Mouse (Mus musculus) lung, embryonic 14.5 days (tissue): ENCODE measurements around the gene Ptbp3. TPM values are rescaled to one million over a fixed set of nuclear protein-coding genes. Genes with fewer than 3 reads are reported as not detected.
"Not testable (repeated sequence)": the region's sequence is repeated elsewhere in the genome, so short reads cannot be mapped to it uniquely, and the experiment has no call there.

Experiments
- ATAC-seq: fragments of 200-750 bp; cut with Nextera tagmentation; 2 replicates; pipeline ENCODE4 v1.8.0; 2017; ENCODE audit warnings: mild to moderate bottlenecking, moderate TSS enrichment, moderate library complexity; ENCODE audit not compliant: insufficient read depth
- DNase-seq: peaks from one replicate; pipeline ENCODE4 v3.0.0-alpha.2; 2015
- H3K27ac ChIP-seq: fragments of 300-500 bp; sonication (generic); 2 replicates; pipeline ENCODE4 v1.5.1; 2014; ENCODE audit warnings: low read depth, mild to moderate bottlenecking, moderate library complexity
- H3K27me3 ChIP-seq: fragments of 300-500 bp; sonication (generic); 2 replicates; pipeline ENCODE4 v1.6.1; 2014; ENCODE audit warnings: low read length, control low read depth; ENCODE audit not compliant: insufficient read depth
- H3K36me3 ChIP-seq: fragments of 300-500 bp; sonication (generic); 2 replicates; pipeline ENCODE4 v1.6.1; 2014; ENCODE audit warnings: control low read depth; ENCODE audit not compliant: insufficient read depth
- H3K4me1 ChIP-seq: fragments of 300-500 bp; sonication (generic); 2 replicates; pipeline ENCODE4 v1.6.1; 2014; ENCODE audit warnings: antibody characterized with exemption, control low read depth; ENCODE audit not compliant: insufficient read depth
- H3K4me2 ChIP-seq: fragments of 300-500 bp; sonication (generic); 2 replicates; pipeline ENCODE4 v1.6.1; 2014; ENCODE audit warnings: mild to moderate bottlenecking
- H3K4me3 ChIP-seq: fragments of 300-500 bp; sonication (generic); 2 replicates; pipeline ENCODE4 v1.5.1; 2014; ENCODE audit warnings: low read depth, low read length
- H3K9ac ChIP-seq: fragments of 300-500 bp; sonication (generic); 2 replicates; pipeline ENCODE4 v1.6.1; 2014
- H3K9me3 ChIP-seq: fragments of 300-500 bp; sonication (generic); 2 replicates; pipeline ENCODE4 v1.6.1; 2016; ENCODE audit warnings: low read depth, low read length, control low read depth
- CTCF ChIP-seq: IDR thresholded peaks from 2 replicates; pipeline ENCODE4 v1.5.1; 2016; ENCODE audit warnings: antibody characterized with exemption, low read depth
- WGBS: fragments of 180-500 bp; shearing (Covaris S2); extraction: QIAGEN DNeasy Blood & Tissue Kit; methylation state at CpG from one replicate; pipeline ENCODE4 v1.1.7; 2014; 5-methylcytosine and 5-hydroxymethylcytosine counted together
- polyA plus RNA-seq: library from polyadenylated mRNA; unstranded; fragments of >200 nt; fragmentation: Nextera tagmentation; extraction: Ambion mirVana; gene quantifications from 2 replicates; pipeline ENCODE4 v1.2.1, GENCODE M21; 2014

Ptbp3 gene
- polyA plus RNA-seq, 1 experiment from 2014 or later: 69.6 TPM

DNA sequence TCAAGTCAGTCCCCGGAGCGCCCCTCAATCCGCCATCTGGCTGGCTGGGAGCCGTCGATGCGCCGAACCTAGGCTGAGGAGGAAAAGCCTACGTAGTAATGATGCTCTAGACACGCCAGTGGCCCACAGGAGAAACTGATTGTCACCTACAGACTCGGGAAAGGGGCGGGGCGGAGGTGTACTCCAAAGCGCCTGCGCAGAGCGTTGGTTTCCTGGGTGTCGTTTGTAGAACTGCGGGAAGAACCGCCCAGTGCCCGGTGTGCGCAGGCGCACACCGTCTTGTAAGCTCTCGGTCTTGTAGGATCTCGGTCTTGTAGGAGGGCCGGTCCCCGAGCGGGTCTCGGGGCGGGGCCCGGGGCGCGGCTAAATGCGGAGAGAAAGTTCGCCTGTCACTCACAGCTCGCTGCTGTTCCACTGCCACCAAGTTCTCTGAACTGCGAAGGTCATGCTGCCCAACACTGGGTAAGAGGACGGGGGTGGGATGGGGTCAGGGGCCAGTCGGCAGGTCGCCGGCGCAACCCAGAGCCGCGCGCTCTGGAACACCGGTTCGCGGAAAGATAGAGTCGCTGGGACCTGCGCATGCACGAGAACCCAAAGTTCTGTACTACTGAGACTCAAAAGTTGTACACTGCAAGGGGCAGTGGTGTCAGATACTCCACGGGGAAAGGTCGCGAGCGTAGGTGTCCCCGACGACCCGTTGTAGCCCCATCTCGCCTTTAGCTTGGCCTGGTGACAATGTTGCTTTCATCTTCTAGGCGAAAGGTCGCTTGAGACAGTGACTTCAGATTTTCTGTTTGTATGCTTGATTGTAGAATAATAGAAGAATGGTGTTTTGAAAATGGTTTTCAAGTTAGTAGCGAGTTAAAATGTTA, 32.4 kb upstream of the Ptbp3 start, which contains the start of gene Hsdl2:
TSS of gene Hsdl2 (plus strand) at position 250 of the 872 bp plus-strand sequence.
- no peaks in the 10 kb centered on the region for H3K9me3 ChIP-seq
- H3K36me3 ChIP-seq: no peaks in the 10 kb centered on the region
- H3K27ac ChIP-seq: peak within 1 kb of the TSS; percentile 86
- no peaks in the 10 kb centered on the region for H3K27me3 ChIP-seq
- H3K4me3 ChIP-seq: peak within 1 kb of the TSS; percentile 64
- H3K4me1 ChIP-seq: no peaks in the 10 kb centered on the region; the same call in 1 of the 2 replicates
- peak within 1 kb of the TSS; percentile 71 for H3K9ac ChIP-seq
- ATAC-seq (peak; percentile 97), DNase-seq (peak; percentile 100)
- 1% methylated on average over 61 of the region's 61 CpGs for WGBS
- H3K4me2 ChIP-seq: peak within 1 kb of the TSS; percentile 90
- no peak for TF ChIP-seq CTCF

DNA sequence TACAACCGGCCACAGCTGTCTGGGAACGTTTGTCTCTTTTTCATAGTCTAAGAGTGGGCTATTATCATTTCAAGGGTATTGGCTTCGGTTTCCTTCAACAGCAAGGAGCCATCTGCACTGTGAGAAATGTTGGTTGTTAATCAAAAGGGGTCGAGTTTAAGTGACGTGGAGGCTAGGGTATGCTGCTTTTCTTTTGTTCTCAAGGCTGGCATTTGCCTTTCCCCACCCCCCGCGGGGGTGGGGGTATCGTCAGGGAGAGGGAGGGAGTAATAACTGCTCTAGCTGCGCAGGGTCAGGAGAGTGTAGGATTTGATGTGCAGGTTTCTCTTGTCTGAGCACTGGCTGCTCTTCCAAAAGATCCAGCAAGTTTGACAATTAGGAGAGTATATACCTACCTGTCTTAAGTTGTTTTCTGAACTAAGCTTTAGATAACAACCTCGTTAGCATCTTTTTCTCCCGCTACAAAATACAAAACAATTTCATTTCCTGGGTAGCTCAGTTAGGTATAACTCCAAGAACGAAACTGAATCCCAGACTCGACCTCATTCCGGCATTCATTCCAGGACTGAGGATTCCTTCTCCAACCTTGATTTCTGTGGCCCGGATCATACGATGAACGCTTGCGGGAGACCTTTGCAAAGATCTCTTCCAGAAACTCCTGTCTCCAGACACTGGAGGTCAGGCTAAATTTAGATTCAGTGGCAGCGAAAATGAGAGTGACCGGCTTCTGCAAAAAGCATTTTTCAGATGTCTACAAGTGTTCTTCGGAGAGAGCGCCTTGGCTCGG, 31.5 kb upstream of the Ptbp3 start:
- DNase-seq (peak; percentile 68), ATAC-seq (peak; percentile 19)
- TF ChIP-seq CTCF: no peak
- Histone ChIP-seq H3K27me3 (no peaks in the 10 kb centered on the region), H3K4me3 (peak overlapping the region; percentile 64), H3K9me3 (no peaks in the 10 kb centered on the region), H3K36me3 (no peaks in the 10 kb centered on the region), H3K4me1 (no peaks in the 10 kb centered on the region; the same call in 1 of the 2 replicates), H3K27ac (peak overlapping the region; percentile 86), H3K4me2 (peak overlapping the region; percentile 90), H3K9ac (peak overlapping the region; percentile 71)
- under 1% methylated on average over 23 of the region's 23 CpGs for WGBS

DNA sequence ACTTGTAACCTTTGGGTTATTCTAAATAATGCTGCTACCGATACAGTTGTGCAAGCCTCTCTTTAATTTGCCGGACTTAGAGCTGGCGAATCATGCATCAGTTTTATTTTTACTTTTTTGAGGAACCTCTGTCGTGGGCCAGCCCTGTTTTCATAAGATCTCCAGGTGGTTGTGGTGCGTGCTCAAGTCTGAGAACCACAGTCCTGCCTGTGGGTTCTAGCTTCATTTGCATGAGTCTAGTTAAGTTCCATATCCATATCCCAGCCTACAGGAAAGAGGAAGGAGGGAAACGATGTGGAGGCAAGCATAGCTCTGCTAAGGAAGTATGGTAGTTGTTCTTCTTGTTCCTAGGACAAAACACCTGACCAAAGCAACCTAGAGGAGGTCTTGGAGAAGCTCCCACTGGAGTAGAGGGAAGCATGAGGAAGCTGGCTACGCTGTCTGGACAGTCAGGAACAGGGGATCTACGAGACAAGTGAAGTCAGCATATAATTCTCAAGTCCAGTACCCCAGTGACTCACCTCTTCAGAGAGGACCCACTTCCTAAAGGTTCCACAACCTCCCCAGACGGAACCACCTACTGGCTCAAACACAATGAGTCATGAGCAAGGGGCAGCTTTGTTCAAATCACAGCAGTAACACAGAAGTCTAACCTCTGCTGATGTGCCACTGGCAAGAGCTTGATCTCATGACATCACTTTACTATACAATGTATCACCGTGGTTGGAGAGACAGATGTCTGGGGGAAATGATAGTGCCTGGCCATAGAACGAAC, 26.2 kb upstream of the Ptbp3 start:
- ATAC-seq (no peak), DNase-seq (no peak)
- WGBS: 82% methylated on average over 11 of the region's 11 CpGs

DNA sequence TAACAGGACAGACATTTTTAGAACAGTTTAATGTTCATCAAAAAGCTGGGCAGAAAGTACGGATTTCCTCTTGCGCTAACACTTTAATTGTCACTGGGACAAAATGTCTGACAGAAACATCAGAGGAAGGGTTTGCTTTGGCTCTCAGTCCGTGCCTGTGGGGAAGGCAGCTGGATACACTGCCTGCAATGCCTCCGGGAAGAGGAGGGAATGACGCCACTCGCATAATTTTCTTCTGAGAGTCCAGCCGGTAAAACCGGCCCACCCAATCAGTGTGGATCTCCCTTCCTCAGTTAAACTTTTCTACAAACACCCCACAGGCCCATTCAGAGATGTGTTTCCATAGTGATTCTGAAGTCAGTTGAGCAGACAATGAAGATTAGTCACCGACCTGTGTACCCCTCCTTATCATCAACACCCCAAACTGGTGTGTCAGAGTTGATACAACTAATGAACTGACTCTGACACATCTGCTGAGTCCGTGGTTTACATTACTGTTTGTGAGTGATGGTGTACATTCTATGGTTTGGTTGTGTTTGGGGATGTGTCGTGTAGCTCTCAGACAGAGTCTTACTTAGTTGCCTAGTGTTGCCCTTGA, 23.5 kb upstream of the Ptbp3 start:
- no peak overlapping the region for H3K4me2 ChIP-seq
- H3K4me3 ChIP-seq: no peak overlapping the region
- WGBS: 55% methylated on average over 11 of the region's 11 CpGs
- no peak overlapping the region for H3K27ac ChIP-seq
- H3K9me3 ChIP-seq: no peaks in the 10 kb centered on the region
- no peaks in the 10 kb centered on the region for H3K36me3 ChIP-seq
- no peak for TF ChIP-seq CTCF
- no peaks in the 10 kb centered on the region for H3K4me1 ChIP-seq
- no peak overlapping the region for H3K9ac ChIP-seq
- ATAC-seq: no peak
- DNase-seq: no peak
- no peaks in the 10 kb centered on the region for H3K27me3 ChIP-seq

More for the DNA sequence above, 26.2 kb upstream of the Ptbp3 start:
- H3K9me3 ChIP-seq: no peaks in the 10 kb centered on the region
- no peak overlapping the region for H3K9ac ChIP-seq
- H3K4me1 ChIP-seq: no peaks in the 10 kb centered on the region; the same call in 1 of the 2 replicates
- H3K4me2 ChIP-seq: no peak overlapping the region
- H3K36me3 ChIP-seq: no peaks in the 10 kb centered on the region
- no peak for TF ChIP-seq CTCF
- H3K27me3 ChIP-seq: no peaks in the 10 kb centered on the region
- H3K27ac ChIP-seq: no peak overlapping the region
- no peak overlapping the region for H3K4me3 ChIP-seq

DNA sequence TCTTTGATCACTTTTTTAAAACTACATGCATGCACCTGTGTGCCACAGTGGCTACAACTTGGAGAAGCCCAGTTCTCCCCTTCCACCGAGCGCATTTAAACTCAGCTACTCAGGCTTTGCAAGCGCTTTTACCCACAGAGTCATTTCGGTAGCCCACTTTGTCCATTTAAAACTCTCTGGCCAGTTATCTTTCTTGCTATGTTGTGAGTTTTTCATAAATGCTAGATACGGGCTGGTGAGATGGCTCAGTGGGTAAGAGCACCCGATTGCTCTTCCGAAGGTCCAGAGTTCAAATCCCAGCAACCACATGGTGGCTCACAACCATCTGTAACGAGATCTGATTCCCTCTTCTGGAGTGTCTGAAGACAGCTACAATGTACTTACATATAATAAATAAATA, 21.4 kb upstream of the Ptbp3 start:
- ATAC-seq, DNase-seq: not testable (repeated sequence)

DNA sequence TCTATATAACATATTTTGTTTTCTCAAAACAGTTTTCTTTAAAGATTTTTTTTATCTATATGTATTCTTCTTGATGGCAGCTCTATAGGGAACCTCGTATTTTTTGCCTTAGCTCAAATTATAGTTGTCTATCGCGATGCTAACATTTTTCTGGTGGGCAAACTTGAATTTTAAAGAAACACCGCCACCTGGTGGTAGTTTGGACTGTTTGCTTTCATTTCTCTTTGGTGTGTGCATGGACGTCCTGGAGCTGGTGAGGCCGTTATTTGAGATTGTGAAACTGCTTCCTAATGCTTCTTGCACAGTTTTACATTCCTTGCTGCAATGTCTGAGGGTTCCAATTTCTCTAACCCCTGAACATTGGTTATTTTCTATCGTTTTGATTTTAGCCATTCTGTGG, 20.4 kb upstream of the Ptbp3 start:
- no peak overlapping the region for H3K27ac ChIP-seq
- peak; percentile 80 for TF ChIP-seq CTCF
- WGBS: 1% methylated on average over 7 of the region's 7 CpGs
- no peaks in the 10 kb centered on the region for H3K4me1 ChIP-seq
- H3K4me2 ChIP-seq: 0 out of 2 replicates have a peak overlapping the region, but pooled peaks have one; percentile 20
- peak; percentile 96 for DNase-seq
- H3K4me3 ChIP-seq: no peak overlapping the region
- H3K9ac ChIP-seq: no peak overlapping the region
- no peaks in the 10 kb centered on the region for H3K9me3 ChIP-seq
- H3K36me3 ChIP-seq: no peaks in the 10 kb centered on the region
- H3K27me3 ChIP-seq: no peaks in the 10 kb centered on the region
- peak; percentile 58 for ATAC-seq

More for the DNA sequence above, 21.4 kb upstream of the Ptbp3 start:
- H3K36me3 ChIP-seq, H3K4me2 ChIP-seq, H3K4me3 ChIP-seq, H3K9ac ChIP-seq, H3K9me3 ChIP-seq, H3K27me3 ChIP-seq, H3K27ac ChIP-seq, H3K4me1 ChIP-seq: not testable (repeated sequence)
- 94% methylated on average over 7 of the region's 8 CpGs for WGBS
